Mouse (Mus musculus) adrenal gland, postnatal 36 days (tissue): ENCODE results near the gene Syt7. TPM values are rescaled to one million over a fixed set of nuclear protein-coding genes. Genes with fewer than 3 reads are reported as not detected.

Source experiments
- DNase-seq, 2 experiments: peaks; one replicate each; pipeline ENCODE4 v3.0.0; 2021; ENCODE audit warnings: mixed read lengths in 1 of 2
- long read RNA-seq, 2 experiments: library from polyadenylated mRNA; stranded (forward); transcript quantifications; one replicate each; pipeline ENCODE4 v2.0.0; 2021; ENCODE audit warnings: borderline sequencing depth in 2 of 2
- total RNA-seq, 2 experiments: library from RNA; stranded (reverse); gene quantifications; 2 replicates each; pipeline ENCODE4 v1.2.3; 2021

The Syt7 gene
- 10 to 100 TPM; 17.7 to 29.8 TPM for total RNA-seq
- long read RNA-seq, experiment 1, partial matches to known transcripts, result 0 of 9 reads
- long read RNA-seq, experiment 1, other reads (novel, unspliced or antisense), result 8 of 9 reads
- long read RNA-seq, experiment 2, full-length matches to known transcripts, result 2 of 6 reads
- long read RNA-seq, experiment 2, partial matches to known transcripts, result 1 of 6 reads
- long read RNA-seq, experiment 2, other reads (novel, unspliced or antisense), result 3 of 6 reads

- peak; percentile 93 to 95 for DNase-seq
Observed at GRCm38 (mm10) chr19:10388615-10389313, at the start of gene Syt7. Gene Syt7 (plus strand): TSS chr19:10389090.

- no peak for DNase-seq
Observed at GRCm38 (mm10) chr19:10339271-10339670, 49.6 kb upstream of the Syt7 start.

GRCm38 (mm10) chr19:10340661-10341060 lies 48.2 kb upstream of the Syt7 start:
- DNase-seq, result no peak

GRCm38 (mm10) chr19:10341152-10341551 lies 47.7 kb upstream of the Syt7 start:
- DNase-seq, result peak; percentile 48 to 61

GRCm38 (mm10) chr19:10341817-10342439 lies 47.0 kb upstream of the Syt7 start:
- peak; percentile 85 to 90 for DNase-seq

- no peak for DNase-seq
Observed at GRCm38 (mm10) chr19:10343866-10344265, 45.0 kb upstream of the Syt7 start.

- DNase-seq, result no peak
Observed at GRCm38 (mm10) chr19:10345696-10346095, 43.2 kb upstream of the Syt7 start.

GRCm38 (mm10) chr19:10347628-10348273 lies 41.1 kb upstream of the Syt7 start:
- DNase-seq, result no peak

- DNase-seq, result no peak
Observed at GRCm38 (mm10) chr19:10352218-10352617, 36.7 kb upstream of the Syt7 start.

- no peak for DNase-seq
Observed at GRCm38 (mm10) chr19:10354830-10355229, 34.1 kb upstream of the Syt7 start.

GRCm38 (mm10) chr19:10356845-10357503 lies 31.9 kb upstream of the Syt7 start:
- peak; percentile 62 to 69 for DNase-seq

GRCm38 (mm10) chr19:10359105-10359946 lies 29.6 kb upstream of the Syt7 start:
- no peak for DNase-seq

- no peak for DNase-seq
Observed at GRCm38 (mm10) chr19:10362473-10363129, 26.3 kb upstream of the Syt7 start.

GRCm38 (mm10) chr19:10363869-10364268 lies 25.0 kb upstream of the Syt7 start:
- DNase-seq, result no peak

- DNase-seq, result no peak
Observed at GRCm38 (mm10) chr19:10366116-10366845, 22.6 kb upstream of the Syt7 start.

- DNase-seq, result peak; percentile 21 to 45
Observed at GRCm38 (mm10) chr19:10367802-10368201, 21.1 kb upstream of the Syt7 start.

- DNase-seq, result no peak
Observed at GRCm38 (mm10) chr19:10369936-10370335, 19.0 kb upstream of the Syt7 start.

- no peak for DNase-seq
Observed at GRCm38 (mm10) chr19:10373191-10373590, 15.7 kb upstream of the Syt7 start.

GRCm38 (mm10) chr19:10375260-10375659 lies 13.6 kb upstream of the Syt7 start:
- no peak for DNase-seq

- DNase-seq, result no peak
Observed at GRCm38 (mm10) chr19:10379978-10380377, 8.9 kb upstream of the Syt7 start.
